Mouse (Mus musculus): ENCODE results near the gene Cntn2.

Cntn2 gene

DNA sequence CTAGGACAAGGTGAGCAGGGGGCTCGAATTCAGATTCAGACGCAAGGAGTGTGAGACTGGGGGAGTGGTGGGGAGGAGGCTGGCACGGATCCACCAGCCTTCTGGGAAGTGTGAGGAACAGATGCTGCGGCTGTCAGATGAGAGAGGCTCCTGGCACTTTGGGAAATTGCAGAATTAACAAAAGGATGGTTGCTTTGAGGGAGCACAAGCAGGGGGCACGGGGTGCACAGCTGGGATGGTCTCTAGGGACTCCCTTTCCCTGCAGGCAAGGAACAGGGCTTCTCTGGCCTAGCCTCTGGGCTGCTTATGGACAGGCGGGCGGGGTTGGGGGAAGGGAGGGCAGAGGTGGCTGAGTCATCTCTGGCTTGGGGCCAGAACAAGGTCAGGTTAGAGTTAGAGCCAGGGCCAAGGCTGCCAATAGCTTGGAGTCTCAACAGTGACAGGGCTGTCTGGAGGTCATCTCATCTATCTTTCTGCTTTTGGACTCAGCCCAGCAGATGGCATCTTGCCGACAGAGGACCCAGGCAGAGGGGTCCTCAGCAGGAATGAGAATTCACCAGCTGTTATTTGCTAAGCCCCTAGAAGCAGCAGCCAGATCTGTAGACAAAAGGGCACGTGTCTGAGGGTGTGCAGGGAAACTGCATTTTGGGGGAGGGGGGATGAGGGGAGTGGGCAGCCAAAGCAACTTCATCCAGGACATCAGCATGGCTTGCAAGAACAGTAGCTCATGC, 15.0 kb upstream of the Cntn2 start:
- DNase-seq, result peak; percentile 96

DNA sequence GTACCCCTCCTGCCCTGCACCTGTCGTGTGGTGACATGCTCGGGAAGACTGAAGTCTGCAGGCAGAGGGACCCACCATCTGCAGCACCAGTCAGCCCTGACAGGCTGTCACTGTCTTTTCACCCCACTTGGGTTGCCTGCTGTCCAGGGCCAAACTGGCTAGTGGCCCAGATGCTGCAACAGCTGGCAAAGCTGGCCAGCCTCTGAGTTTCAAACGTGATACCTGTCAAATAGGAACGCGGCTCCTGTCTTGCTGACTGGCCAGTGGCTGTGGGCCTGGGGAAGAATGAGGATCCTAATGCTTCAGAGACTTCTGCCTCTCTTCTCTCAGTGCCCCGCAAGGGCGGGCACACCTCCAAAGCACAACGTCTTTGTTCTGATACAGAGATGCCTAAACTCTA, 733 bp upstream of the Cntn2 start:
- peak; percentile 94 for DNase-seq

DNA sequence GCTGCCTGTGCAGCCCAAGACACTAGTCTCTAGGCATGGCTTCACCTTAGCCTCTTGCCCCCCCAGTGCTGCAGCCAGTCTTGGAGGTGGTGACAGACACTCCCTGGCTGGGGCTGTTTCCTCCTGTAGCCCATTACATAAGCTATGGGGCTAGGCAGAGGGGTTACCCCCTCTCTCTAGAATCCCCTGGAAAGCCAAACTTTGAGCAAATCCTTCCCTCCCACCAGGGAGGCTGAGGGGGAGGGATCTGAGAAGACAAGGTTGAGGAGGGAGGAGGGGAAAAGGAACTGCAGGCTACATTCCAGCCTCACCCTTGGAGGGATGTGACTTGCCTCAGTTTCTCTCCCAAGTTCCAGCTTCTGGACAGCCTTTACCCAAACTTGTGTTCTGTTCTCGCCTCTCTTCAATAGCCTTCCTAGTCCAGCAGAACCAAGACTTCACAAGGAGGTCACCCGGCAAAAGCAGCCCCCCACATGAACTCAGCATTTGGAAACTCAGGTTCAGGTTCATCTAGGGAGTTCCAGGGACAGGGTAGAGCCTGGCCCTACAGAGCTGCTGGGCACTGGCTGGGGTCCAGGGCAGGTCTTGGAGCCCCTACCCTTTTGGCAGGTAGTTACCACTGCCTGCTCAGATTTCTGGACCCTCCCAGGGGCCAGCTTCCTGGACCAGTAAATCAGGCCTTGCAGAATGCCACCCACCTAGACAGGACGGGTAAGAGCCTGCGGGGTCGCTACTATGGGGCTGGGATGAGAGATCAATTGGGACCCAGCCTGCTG, 1.0 kb downstream of the Cntn2 start:
- DNase-seq, result no peak

DNA sequence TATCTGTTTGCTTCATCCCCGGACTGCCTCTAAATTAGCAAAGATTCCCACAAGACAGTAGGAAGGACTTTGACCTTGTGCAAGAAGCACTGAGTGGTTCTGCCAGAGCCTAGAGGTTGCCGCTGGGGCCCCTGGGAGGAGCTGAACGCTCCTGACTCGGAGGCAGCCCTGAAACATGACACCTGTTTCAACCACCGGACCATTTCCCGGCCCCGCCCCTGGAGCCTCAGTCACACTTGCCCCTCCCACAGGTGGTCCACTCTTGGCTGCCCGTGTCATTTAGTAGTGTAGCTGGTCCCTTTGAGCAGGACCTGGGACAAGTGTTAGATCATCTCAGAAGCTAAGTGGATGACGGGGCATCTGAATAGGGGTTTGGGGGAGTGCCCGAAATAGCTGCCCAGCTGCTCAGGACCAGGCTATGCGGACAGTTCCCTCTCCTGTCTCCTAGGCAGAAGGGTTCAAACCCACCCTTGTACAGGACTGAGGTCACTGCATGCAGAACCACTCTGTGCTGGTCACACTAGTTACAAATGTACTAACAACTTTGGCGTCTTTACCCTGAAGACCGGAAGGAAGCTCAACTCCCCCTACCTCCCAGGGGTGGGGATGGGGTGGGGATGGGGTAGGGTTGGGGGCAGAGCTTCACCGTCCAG, 1.8 kb downstream of the Cntn2 start:
- DNase-seq, result no peak

DNA sequence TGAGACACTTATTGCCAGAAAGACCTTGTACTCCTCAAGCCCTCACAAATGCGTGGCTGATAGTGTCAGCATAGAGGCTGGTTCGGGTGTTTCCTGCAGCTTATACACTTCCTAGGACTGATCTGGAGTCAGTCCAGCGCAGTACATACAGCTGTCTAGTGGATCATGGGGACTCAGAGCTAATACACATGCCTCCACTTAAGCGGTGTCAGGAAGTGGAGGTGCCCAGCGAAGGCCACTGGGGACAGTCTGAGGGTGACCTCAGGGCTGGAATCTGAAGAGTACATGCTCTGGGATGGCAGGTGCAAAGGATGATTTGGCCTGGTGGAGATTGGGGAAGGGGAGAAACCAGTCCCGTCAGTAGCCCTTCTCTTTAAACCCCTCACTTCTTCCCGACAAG, 2.4 kb downstream of the Cntn2 start:
- DNase-seq, result no peak

DNA sequence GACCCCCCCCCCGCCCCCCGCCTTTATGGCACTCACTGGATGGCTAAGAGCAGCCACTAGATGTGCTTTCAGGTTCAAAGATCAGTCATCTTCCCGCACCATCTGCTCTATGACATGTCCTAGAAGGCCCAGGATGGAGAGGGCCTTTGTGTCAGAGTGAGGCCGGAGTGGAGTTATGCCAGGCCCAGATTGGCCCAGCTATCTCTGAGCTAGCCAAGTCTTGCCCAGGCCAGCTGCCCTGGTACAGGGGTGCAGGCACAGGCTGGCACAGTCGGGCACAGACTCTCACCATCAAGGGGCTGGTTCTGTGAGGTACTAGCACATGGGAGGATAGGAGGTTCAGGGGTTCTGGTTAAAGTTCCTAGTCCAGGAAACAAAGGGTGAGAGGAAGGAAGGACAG, 5.3 kb downstream of the Cntn2 start:
- no peak for DNase-seq

DNA sequence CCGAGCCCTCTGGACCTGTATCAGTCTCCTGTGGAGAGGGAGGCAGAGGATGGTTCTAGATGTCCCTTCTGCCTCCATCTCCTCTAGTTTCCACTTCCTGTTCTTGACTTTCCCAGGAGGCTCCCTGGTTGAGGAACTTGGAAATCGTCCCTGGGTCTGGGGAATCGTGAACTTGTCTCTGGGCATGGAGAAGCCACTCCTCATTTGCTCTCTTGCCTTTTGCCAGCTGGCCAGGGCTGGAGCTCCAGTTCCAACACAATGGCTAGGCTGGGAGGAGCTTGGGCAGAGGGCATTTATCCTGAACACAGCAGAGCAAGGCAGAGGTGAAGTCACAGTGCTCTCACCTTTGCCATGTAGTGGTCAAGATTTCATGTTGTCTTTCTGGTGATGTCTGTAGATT, 6.6 kb downstream of the Cntn2 start:
- no peak for DNase-seq

DNA sequence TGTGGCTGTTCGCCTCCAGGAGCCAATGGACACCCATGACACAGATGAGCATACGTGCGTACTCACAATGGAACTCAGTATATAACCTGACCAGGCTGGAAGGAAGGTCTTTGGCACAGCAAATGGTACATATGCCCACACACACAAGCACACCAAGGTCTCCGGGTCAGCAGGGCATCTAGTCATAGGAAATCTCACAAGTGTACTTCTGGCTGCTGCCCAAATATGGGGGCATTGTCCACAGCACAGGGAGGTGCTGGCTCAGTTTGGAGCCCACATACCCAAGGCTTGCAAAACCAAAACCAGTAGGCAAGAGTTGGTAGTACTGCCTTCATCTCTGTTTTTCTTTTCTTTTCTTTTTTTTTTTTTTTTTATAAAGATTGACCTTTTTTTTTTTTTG, 7.5 kb downstream of the Cntn2 start:
- no peak for DNase-seq

DNA sequence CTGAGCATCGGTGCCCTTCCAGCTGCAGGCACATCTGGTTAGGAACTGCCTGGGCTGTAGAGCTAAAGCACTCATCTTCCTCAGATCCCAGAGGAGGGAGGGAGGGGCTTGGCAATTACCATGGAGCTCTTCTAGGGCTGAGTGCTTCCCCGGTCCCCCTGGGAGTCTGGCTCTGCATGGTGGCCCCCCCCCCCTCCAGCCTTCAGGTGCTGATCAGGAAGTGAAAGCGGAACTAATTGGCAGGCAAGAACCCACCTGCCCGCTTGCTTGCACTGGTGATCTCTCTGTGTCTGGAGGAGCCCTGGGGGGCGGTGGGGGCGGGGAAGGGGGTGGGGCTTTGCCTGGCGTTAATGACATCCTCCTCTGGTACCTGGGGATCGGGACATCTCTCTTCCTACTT, 9.2 kb downstream of the Cntn2 start:
- DNase-seq, result no peak

DNA sequence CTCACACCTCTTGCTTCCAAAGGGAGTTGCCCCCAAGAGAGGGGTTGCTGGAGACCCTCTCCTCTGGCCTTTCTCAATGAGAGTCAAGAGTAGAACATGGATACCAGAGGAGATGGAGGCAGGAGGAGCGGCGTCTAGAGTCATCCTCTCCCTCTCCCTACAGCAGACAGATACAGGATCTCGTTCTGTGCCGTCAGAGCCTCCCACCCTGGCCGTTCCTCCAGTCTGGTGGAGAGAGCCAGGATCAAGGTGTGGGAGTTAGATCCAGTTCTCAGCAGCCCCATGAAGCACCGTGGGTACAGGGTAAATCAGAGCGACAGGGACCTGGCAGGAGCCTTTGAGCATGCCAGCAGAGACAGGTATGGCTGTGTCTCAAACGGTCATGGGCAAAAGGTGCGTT, 10.5 kb downstream of the Cntn2 start:
- DNase-seq, result no peak

DNA sequence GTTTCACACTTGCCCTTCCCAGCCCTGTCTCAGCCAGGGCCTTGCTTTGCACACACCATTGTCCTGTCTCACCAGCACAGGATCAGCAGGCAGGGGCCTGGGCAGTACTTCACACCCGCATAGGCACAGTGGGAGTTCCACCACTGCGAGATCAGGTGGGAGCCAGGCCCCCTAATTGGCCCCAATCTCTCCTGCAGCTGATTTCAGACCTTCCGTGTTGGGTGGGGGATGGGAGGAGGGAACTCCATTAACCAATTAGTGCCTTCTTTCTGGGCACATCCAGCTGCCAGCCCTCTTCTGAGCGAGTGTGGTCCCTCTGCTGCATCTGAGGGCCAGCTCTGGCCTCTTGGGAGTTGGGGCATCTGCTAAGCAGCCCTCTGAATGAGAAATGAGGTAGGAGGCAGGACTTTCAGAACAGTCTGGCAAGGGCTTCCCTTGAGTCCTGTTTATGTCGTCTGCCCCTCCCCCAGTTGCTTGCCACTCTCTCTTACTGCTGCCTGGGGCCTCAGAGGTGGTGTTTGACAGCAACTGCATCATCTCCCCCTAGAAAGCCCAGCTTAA, 12.3 kb downstream of the Cntn2 start:
- no peak for DNase-seq

DNA sequence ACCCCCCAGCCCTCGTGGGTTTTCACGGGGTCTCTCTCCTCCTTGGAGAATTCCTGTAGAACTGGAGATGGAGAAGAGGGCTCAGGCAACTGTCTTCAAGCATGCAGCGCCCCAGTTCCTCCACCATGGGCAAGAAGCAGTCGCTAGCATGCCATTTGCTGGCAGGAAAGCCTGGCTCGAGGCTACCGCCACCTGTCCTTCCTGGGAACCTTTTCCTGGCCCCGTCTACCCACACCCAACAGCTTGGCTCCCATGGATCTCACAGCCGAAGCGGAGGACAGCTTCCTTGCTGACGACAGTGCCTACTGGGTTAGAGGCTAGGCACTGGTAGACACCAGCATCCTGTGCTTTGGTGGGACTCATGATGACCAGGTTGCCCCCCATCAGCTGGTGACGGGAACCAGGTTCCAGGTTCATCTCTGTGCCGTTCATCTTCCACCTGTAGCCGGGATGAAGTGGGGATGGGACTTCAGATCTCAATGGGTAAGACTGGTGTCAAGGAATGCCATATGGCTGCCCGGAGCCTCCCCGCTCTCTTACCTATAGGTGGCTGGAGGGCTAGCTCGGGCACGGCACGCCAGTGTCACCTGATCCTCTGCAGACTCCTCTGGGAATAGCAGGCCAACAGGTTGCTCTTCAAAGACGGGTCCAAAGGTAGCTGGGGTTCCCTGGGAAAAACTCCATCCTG, 14.3 kb downstream of the Cntn2 start:
- peak; percentile 88 for DNase-seq

DNA sequence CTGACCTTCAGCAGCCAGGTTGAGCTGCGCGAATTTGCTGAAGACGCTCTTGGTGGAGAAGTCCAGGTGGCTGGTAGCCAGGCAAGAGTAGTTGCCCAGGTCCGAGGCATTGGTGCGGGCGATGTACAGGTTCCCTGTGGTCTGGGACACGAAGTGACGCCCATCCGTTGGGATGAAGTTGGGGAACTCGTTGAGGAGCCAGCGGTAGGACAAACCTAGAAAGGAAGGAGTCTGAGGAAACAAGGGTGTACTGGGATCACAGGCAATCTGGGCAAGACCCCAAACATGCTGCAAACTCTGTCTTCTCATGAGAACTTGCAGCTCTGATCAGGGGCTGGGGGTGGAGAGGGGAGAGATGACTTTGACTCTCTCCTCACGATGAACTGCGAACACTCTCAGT, 15.0 kb downstream of the Cntn2 start:
- no peak for DNase-seq

DNA sequence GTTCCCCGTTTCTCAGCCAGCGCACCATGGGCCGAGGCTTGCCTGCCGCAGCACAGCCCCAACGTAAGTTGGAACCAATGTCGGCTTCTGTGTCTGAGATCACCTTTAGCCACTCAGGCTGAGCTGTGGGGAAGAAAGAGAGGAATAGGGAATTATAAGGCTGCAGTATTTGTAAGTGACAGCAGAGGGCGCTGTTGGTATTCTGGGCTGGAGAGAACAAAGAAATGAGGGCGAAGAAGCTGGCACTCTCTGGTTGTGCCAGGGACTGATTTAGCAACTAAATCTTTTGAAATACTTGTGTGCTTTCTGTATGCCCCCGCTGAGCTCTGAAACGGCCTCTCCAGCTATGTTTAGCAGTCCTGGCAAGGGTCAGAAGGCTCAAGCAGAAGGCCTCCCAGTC, 17.2 kb downstream of the Cntn2 start:
- DNase-seq, result no peak

DNA sequence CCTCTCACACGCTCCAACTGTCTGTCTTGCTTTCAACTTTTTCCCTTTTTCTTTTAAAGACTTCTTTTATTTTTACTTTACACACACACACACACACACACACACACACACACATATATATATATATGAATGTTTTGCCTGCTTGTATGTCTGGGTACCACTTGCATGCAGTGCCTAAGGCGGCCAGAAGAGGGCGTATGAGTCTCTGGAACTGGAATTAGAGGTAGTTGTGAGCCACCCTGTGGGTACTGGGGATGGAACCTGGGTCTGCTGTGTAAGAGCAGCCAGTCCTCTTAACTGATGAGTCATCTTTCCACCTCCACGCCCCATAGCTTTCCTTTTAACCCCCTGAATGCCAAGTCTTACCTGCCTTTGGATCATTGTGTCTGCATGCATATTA, 19.1 kb downstream of the Cntn2 start:
- no peak for DNase-seq

DNA sequence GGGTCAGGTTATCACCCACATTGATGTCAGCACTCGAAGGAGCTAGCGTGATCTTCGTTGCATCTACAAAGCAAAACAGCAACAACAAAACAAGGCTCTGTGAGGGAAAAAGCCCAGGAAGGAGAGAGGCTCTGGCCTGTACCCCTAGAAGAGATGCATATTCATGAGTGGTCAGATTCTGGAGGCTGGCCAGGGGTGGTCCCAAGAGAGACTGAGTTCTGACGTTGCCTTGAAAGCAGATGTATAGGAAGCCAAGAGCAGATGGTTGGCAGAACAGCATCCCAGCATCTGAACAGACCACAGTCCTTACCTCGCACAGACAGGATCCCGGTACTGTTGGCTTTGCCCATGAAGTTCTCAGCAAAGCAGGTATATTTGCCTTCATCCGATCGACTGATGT, 20.0 kb downstream of the Cntn2 start:
- no peak for DNase-seq

DNA sequence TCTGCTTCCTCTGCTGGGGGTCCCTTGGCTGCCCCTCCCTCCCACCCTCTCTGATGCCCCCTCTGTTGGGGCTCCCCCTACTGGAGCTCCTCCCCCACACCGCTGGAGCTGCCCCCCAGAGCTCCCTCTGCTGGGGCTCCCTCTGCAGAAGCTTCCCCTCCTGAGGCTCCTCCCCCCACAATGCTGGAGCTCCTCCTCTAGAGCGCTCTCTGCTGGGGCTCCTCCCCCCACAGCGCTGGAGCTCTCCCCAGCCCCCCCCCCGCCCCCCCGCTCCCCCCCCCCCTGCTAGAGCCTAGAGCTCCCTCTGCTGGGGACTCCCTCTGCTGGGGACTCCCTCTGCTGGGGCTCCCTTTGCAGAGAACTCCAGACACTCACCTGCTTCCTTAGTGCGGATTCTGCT, 22.3 kb downstream of the Cntn2 start:
- peak; percentile 95 for DNase-seq

DNA sequence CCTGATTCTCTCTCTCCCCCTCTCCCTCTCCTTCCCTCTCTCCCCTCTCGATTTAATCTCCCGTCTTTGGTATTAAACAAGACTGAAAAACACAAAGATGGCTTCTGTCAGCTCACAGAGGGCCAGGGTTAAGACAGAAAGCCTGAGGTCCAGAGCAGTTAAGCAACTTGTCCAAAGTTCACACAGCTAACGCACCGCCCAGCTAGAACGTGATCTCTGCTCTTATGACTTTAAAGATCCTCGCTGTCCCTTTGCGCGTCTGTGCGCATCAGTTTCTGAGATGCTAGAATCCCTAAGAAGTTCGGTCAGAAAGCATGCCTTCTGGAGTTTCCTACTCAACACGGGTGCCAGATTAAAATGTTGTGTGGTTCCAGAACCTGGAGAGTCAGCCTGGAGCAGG, 23.3 kb downstream of the Cntn2 start:
- DNase-seq, result no peak

DNA sequence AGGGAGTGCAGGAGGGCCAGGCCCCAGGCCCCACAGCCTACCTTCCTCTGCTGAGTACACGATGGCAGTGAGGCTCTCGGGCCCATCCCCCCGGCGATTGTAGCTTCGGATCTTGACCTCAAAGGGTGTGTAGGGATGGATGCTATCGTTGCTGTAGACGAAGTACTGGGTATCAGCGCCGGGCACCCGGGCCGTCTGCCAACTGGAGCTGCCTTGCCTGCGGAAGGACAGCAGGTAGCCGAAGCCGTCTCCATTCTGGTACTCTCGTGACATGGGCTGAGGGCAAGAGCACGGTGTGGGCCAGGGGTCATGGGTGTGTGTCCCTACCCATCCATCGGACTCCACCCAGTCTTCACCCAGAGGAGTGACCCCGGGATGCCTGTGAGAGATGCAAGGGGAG, 24.4 kb downstream of the Cntn2 start:
- peak; percentile 84 for DNase-seq

DNA sequence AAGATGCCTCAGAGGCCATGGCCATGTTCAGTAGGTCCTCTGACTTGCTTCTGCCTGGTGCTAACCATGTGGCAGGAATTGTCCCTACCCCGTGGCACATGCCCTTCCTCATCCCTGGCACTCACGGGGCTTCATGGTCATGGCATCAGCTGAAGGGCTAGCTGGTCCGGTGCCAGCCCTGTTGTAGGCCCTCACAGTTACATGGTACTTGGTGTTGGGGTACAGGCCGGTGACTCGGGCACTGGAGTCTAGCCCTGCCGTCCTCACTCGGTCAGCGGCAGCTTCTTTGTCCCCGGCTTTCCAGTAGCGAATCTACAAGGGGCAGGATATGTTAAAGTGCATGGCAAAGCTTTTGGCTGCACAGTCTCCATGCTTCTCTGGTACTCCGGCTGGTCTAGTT, 26.3 kb downstream of the Cntn2 start:
- peak; percentile 82 for DNase-seq

DNA sequence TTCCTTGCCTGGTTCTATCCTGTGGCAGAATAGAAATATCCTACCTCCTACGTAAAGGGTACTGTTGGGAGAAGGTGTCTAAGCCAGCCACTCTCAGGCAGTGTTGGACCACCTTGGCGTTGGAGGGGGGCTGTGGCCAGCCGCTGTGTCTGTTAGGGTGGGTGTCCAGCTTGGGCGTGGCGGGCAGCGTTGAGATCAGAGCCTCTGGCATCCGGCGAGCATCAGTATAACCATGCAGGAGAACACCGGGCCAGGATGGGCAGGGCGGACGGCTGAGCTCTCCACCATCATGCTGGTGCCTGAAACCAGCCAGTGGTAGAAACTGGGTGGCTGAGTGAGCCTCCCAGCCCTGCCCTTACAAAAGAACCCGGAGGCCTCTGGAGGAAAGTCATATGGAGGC, 27.7 kb downstream of the Cntn2 start:
- peak; percentile 82 for DNase-seq

DNA sequence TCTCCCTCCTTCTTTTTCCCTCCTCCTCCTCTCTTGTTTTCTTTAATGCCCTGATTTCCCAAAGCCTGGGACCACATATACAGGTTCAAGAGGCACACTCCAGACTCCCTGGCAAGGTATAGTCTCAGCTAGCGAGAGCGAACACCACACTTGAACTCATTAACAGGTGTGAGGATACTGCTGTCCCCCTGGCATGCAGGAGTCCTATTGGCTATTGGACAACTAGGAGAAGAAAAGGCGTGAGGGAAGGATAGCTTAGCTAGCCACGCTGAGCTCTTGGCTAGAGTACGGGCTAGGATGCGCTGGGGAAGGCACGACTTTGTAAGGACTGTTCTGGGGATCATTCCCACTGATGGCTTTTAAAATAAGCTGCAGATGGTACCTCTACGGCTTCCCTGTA, 30.9 kb downstream of the Cntn2 start:
- DNase-seq, result no peak

DNA sequence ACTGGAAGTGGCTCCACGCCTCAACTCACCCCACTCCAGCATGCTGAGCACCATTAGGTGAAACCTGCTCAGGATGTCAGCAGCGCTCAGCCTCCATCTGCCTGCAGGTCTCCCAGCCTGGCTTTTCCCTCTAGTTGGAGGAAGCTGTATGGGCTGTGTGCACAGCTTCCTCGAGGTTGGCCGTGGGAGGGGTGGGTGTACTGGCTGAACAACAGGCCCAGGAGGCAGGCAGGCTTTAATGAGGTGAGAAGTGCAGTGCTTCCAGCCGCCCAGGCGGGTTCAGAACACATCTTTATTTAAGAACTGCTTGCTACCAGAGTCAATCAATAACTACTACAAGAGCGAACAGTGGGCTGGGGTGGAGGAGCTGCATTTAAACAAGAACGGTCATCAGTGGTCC, 31.5 kb downstream of the Cntn2 start:
- DNase-seq, result peak; percentile 85

All from heart, adult 11 months (tissue).